Mouse (Mus musculus) G1E (cell line): ENCODE data around the gene Capg.

Experiments
- CTCF ChIP-seq: IDR thresholded peaks from 2 replicates; pipeline ENCODE4 v1.5.1; 2012; ENCODE audit warnings: low read depth, low read length, inconsistent platforms, mixed read lengths
- GATA1 ChIP-seq: IDR thresholded peaks from 2 replicates; pipeline ENCODE4 v1.6.1; 2012; ENCODE audit warnings: borderline replicate concordance, low read length, inconsistent platforms, mixed read lengths
- POLR2AphosphoS5 ChIP-seq: IDR thresholded peaks from 2 replicates; pipeline ENCODE4 v1.6.1; 2012; ENCODE audit warnings: low read depth, low read length, inconsistent platforms; ENCODE audit not compliant: insufficient replicate concordance

GRCm38 (mm10) chr6:72600771-72601170, 56.6 kb downstream of the Capg start:
- TF ChIP-seq CTCF = no peak
- no peak for TF ChIP-seq POLR2AphosphoS5
- no peak for TF ChIP-seq GATA1
